Mouse (Mus musculus) layer of hippocampus, postnatal 25 days (tissue): ENCODE data around the gene Ush2a. TPM values are rescaled to one million over a fixed set of nuclear protein-coding genes. Genes with fewer than 3 reads are reported as not detected.
A peak's percentile ranks its signal among the peaks of the same experiment; 100 is the strongest.

Experiments
- DNase-seq, 2 experiments: peaks; one replicate each; pipeline ENCODE4 v3.0.0; 2022; ENCODE audit warnings: mixed read lengths in 2 of 2, low spot score in 1 of 2; ENCODE audit errors: extremely low spot score in 1 of 2
- total RNA-seq, 2 experiments: library from RNA; stranded (reverse); gene quantifications; 2 replicates each; pipeline ENCODE4 v1.2.3; 2021

Gene Ush2a
- total RNA-seq, 2 experiments from 2014 or later = 0.05 to 0.14 TPM

DNA sequence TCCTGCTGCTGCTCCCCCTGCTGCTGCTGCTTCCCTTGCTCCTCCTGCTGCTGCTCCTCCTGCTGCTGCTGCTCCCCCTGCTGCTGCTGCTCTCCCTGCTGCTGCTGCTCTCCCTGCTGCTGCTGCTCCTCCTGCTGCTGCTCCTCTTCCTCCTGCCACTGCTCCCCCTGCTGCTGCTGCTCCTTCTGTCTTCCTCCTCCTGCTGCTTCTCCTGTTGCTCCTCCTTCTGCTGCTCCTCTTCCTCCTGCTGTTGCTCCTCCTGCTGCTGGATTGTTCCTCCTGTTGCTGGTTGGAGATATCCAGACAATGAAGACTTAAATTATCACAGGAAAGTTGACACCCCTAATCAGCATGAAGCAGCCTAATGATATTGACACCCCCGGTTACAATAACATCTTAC lies 123.4 kb downstream of the Ush2a start:
- no peak for DNase-seq

DNA sequence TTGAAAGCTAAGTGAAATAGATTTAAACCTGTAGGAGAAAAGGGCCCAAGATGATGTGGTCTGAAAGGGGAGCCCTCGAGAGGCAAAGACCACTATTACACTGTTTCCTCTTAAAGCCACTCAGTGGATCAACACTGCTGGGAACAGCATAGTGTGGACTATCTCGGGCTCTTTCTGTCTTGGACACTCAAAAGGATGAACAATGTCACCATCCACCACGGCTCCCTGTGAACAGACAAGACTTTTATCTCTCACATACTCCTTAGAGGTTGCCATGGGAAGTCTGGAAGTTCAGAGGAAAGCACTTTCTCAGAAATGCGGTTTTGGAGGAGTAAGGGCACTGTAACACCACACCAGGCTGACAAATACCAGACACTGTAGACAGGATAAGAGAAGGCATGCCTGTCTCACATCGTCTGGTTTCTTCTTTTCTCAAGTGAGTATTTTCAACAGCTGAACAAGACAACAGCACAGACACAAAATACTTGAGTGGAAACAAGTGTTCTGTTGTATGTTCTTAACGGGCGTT lies 124.0 kb downstream of the Ush2a start:
- DNase-seq = no peak

DNA sequence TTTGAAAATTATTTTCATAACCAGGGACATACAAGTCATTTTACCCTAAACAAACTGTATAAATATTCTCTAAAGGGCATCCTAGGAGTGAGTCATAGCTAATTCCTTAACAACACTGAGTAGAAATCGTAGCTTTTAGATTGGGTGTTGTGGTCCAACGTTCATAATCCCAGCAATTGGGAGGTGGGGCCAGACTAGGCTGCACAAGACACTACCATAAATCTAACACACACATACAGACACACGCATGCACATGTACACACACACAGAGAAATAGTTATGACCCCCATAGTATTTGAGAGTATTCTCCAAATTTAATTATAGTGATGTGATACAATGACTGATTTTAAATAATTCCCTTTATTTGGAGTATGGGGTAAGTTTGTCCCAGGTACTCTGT lies 125.5 kb downstream of the Ush2a start:
- no peak for DNase-seq

DNA sequence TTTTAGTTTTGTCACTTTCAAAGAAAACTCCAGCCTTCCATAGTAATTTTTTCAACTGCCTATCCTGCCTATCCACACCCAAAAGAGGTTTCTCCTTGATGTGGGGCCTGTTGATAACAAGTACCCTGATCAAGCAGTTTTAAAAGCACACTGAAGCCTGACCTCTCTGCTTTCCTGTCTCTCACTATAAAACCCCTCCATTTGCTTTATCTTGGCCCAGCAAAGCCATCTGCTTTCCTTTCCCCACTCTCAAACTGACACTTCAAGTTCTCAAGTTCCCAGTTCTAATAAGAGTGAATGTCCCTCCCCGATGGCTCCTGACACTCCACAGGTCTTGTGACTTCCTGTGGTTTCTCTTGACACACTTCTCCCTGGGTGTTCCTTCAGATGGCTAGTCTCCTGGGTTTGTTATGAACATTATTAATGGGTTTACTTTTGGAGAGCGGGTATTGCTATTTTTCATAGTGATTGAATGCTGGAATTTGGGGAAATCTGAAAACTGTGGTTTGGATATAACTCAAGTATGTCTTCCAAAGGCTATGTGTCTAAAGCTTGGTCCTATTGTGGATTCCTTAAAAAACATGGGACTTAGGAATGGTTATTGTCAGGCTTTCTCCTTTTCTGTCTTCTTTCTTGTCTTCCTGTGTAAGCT lies 126.1 kb downstream of the Ush2a start:
- no peak for DNase-seq

DNA sequence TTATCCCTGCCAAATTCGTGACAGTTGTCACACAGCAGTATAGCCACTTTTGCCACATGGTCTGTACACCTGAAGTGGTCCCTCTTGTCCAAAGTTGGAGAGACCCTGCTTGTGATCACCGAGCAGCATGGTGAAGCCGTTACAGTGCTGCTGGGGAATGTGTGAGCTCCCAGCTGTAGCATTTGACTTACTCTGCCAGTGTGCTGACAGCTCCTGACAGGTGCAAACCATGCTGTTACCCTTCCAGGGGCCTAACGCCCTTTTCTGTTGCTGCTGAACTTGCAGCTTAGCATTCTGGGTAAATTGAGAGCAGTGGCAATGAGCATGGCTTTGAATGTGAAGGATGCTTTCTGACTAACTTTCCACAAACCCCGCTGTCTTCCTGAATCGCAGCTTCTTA lies 128.3 kb downstream of the Ush2a start:
- DNase-seq = no peak

- DNase-seq = no peak
These were observed 145.4 kb downstream of the Ush2a start for GRCm38 (mm10) chr1:188407176-188407575.

GRCm38 (mm10) chr1:188407613-188408386 lies 146.0 kb downstream of the Ush2a start:
- no peak for DNase-seq

DNA sequence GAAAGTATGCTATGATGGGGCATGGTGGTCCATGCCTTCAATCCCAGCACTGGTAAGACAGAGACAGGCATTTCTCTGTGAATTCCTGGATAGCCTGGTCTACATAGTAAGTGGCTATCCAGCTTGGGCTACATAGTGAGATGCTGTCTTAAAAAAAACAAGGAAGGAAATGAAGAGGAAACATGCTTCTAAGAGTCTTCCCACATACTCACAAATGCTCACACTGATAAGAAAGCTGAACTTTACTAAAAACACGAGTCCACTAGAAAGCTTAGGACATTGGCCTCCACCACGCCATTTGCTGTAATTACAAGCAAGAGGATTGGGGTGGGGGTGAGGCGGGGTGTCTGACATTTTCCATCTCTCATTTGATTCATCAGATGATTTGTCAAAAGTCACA lies 148.7 kb downstream of the Ush2a start:
- no peak for DNase-seq

- DNase-seq = no peak
These were observed 158.7 kb downstream of the Ush2a start for GRCm38 (mm10) chr1:188420543-188420942.

DNA sequence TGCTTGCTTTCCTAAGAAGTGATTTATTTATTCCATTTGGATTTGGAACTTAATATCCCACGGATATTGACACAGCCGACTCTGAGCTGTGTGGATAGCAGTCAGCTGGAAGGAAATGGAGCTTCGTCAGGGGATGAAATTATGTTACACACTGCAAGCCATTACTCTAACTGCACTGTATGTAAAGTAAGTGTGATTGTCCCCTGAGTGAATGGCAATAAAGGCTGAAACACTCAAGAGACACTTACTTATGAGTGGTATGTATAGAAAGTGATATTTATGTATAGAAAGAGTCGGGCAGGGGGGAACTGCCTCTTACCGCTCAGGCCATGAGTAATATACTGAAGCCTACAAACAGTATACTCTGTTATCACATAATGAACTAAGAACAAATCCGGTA lies 166.3 kb downstream of the Ush2a start:
- no peak for DNase-seq

- no peak for DNase-seq
These were observed 168.9 kb downstream of the Ush2a start for GRCm38 (mm10) chr1:188430689-188431088.

DNA sequence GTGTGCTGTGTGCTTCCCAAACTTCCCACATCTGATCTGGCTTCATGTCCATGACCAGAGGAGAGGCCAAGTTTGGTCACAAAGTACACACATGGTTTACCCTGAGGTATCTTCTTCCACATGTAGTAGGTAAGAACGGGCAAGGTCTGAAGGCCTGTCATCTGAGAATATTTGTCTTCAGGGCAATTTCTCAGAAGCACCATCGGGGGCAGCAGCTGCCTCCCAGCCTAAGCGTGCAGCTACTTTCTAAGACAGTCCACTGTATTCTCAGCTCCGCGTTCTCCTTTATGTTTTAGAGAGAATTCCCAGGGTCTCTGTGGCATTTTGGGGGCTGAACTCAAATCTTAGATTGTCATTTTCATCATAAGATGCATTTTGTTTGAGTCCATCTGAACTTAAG lies 186.1 kb downstream of the Ush2a start:
- DNase-seq = no peak

DNA sequence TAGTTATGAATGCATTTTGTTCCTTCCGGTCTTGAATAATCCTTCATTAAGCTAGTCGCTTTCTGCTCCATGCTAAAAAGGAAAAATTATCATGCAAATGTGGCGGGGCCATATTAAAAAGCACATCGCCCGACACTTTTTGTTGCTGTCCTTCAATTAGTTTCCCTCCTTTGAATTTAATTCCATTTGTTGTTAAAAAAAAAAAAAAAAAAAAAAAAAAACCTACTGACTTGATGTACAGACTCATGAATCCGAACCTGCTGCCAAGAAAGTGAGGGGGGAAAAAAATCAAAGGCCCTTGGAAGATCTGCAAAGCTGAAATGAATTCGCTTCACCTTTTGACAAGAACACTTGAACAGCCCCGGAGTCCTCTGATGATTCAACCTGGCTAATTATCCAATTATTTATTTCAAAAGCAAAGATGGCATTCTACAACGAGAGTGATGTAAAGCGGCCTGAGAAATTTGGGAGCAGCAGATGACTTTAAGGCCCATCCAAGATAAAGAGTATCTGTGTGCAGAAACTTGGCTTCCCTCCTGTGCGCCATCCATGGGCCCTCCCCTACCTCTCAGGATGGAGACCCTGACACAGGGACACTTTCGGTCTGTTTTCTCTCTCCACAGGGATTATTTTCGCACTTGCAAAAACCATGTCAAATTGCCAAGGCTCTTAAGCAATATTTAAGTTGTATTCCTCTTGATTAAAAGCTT lies 194.8 kb downstream of the Ush2a start:
- no peak for DNase-seq

DNA sequence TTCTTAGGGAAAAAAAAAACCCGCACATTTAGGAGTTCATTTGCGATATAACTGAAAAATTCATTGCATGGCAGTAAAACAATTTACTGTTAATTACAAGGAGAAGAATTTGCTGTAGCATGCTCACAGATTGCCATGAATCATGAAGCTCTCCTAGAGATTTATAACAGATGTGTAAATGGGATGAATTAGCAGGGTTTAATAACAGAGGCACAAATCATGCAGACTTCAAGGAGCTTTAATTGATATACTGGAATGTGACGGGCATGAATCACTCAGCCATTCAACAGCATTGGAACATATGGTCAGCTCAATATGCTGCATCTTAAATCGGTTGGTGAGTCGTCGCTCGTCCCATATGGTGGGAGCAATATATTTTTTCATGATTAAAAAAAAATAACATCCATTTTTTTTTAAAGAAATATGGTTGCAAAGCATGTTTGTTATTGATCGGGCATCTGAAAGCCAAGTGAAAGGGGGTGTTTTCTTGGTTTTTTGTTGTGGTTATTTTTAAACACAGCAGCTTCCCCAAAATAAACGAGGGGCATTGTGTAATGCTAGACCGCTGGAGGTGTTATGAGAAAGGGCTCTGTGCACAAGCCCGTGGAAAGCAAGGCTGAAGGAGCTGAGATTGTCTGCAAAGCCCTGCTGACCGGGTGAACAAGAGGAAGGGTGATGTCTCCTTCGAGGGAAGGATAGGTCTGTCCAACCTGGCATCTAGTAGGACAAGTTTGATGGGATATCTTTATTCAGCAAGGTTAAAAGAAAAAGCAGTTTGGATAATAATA lies 195.6 kb downstream of the Ush2a start:
- no peak for DNase-seq

DNA sequence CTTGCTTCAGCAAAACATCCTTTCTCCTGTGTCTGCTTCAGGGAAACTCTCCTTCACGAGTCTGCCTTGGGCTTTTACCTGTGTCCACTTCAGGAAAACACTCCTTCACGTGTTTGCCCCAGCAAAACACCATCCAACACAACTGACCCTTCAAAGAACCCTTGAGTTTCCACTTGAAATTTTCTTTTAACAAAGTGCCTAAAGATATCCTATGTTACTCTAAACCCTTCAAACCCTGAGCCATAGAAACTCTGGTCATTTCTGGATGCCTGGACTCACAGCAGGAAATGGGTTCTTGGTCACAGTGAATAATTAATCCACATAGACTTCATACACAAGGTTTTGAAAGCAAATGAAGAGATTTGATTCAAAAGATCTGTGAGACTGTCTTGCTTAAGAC lies 199.4 kb downstream of the Ush2a start:
- DNase-seq = no peak

- DNase-seq = no peak
These were observed 202.8 kb downstream of the Ush2a start for GRCm38 (mm10) chr1:188464653-188465052.

DNA sequence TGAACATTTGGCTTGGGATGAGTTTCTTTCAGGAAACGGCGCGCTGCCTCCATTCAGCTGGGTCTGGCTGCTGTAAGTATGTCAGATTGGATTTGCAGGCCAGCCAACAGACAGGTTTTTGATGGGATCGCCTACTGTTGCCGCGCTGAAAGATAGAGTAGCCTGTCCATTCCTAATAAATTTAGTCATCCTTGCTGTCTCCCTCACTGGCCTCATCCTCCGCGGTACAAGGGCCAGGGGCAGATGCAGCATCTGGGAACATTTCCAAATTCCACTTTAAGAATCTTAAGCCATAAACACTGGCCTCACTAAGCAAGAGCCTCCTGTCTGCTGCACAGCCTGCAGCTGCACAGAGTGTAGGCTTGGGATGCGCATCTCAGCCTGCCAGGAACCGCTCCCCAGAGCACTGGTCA lies 206.6 kb downstream of the Ush2a start:
- DNase-seq = peak in 1 of 2 experiments; percentile 4

DNA sequence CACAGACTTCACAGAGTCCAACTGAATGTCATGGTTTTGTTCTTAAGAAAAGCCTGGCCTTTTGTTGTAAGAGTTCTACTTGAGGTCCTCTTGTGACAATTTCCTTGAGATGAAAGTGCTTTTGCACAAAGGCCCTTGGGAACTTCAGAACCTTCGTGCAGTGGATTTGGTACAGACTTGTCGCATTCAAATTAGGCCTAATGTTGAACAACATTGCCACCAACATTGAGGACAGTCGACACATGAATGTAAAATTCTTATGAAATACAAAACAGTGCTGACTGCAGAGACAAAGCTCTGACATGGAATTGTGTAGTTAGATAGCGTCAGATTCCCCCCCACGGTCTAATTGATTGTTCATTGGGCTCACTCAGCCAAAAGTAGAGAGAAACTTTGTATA lies 243.1 kb downstream of the Ush2a start:
- no peak for DNase-seq

DNA sequence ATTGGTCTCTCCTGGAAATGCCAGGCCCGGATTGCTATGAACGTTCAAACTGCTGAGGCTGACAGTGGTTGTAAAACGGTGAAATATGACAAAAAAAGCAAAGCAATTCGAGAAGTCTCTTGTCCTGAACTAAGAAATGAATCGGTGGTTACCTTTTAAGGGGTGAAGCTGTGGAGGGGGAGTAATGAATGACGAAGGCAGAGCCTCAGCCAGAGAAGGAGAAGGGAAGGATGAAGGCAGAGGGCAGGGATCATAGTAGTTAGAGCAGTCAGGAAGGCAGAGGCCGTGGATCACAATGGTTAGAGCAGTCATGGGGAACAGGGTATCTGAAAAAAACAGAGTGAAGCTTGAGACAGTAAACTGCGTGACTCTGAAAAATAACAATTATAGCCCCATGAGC lies 257.0 kb downstream of the Ush2a start:
- DNase-seq = no peak

DNA sequence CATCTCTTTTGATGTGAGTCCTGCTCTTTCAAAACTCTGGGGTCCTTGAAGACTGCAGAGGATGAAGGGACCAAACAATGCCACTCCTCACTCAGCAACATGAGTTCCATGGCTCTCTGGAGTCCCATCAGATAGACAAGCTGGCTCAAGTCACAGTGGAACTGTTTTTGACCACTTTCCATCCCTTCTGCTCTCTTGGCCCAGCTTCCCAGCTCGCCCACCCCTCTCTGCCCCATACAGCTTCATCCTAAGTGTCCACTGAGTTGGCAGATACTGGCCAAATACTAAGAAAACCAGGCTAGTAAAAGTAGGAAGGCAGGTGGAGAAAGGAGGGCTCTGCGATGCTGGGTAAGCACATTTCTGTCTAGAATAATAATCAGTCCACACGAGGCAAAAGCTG lies 265.6 kb downstream of the Ush2a start:
- DNase-seq = no peak
